Mouse (Mus musculus) ES-CJ7 (cell line): ENCODE results near the gene Plg.
A peak's percentile ranks its signal among the peaks of the same experiment; 100 is the strongest.

Source experiments
- DNase-seq: peaks from one replicate; pipeline ENCODE4 v3.0.0; 2011; ENCODE audit warnings: low read depth, low spot score

Gene Plg

GRCm38 (mm10) chr17:12452862-12453531 lies 74.6 kb downstream of the Plg start:
- no peak for DNase-seq

GRCm38 (mm10) chr17:12453691-12454090 lies 75.3 kb downstream of the Plg start:
- no peak for DNase-seq

DNA sequence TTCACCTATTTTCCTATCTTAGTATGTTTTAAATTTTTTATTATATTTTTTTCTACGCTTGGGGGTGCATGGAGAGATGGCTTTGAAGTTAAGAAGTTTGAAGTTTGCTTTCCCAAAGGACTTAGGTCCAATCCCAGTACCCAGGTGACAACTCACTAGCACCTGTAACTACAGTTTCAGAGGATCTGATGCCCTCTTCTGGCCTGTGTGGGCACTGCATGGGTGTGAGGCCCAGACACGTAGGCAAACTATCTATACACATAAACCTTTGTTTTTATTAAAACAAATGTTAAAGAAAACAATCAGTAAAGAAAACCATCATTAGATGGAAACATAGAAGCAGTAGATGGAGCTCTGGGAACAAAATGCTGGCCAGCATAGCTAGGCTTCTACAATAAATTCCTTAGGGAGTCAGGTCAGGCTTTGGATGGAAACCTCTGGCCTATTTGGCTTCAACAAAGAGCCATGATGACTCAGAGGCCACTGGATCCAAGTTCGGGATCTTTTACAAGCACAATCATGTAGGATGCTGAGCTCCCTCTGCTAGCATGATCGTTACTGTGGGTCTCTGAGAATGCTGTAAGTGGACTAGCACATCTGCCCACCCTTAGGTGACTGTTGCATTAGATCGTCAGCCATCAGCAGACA lies 76.9 kb downstream of the Plg start:
- peak; percentile 37 for DNase-seq

DNA sequence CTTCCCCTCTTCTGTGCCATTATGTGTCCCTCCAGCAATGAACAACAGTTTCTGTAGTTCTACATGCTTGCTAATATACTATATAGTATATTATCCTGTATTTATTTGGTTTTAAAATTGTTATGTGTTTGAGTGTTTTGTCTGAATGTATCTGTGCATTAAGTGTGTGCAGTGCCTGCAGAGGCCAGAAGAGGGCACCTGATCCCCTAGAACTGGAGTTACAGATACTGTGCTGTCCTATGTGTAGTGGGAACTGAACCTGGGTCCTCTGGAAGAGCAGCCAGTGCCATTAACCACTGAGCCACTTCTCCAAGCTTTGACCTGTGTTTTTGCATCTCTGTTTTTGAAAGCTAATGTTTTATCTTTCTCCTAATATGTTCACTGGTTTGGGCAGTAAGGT lies 82.8 kb downstream of the Plg start:
- peak; percentile 27 for DNase-seq

DNA sequence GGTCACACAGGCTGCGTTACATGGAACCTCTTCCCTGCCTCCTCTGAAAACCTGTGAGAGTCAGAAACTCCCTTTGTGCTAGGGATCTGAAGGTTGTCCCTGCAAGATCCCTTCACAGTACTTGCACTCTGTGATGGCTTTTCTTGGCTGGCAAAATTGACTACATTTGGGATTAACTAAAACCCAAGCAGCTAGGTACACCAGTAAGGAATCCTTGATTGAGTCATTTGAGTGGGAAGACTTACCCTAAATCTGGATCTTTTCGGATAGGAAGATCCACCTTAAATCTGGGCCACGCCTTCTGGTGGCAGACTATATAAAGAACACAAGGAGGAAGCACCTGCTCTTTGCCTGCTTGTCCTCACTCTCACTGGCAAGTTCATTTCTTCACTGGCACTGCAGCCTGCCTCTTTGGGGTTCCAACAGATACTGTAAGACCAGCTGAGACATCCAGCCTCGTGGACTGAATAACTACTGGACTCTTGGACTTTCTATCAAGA lies 88.1 kb downstream of the Plg start:
- no peak for DNase-seq

- no peak for DNase-seq
These were observed 89.2 kb downstream of the Plg start for GRCm38 (mm10) chr17:12467642-12468041.

DNA sequence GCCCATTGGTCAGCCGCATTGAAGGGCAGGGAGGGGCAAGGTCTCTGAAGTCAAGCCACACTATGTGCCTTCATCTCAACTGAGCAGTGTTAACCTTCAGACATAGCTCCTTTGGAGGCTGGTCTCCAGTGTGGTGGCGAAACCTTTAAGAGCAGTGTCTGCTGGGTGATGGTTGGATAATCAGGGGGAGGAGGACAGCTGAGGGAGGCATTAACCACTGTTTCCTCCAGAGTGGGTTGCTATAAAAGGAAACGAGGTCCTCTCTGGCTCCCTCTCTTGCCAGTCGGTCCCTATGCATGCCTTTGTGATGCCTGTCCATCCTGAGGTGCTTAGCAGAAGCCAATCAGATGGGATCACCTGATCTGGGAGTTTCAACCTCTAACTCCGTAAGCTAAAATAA lies 90.3 kb downstream of the Plg start:
- no peak for DNase-seq
